Mouse (Mus musculus) embryonic facial prominence, embryonic 14.5 days (tissue): ENCODE results near the gene Tph1. TPM values are rescaled to one million over a fixed set of nuclear protein-coding genes. Genes with fewer than 3 reads are reported as not detected.

Source experiments
- ATAC-seq: fragments of 200-750 bp; cut with Nextera tagmentation; 2 replicates; pipeline ENCODE4 v1.8.0; 2017; ENCODE audit warnings: low read depth, moderate number of reproducible peaks, moderate TSS enrichment
- DNase-seq: peaks from one replicate; pipeline ENCODE4 v3.0.0-alpha.2; 2015; ENCODE audit warnings: low spot score
- H3K27ac ChIP-seq: fragments of 300-500 bp; sonication (generic); replicated peaks from 2 replicates; pipeline ENCODE4 v1.5.1; 2014; ENCODE audit warnings: low read depth, mild to moderate bottlenecking, low read length, moderate library complexity
- H3K27me3 ChIP-seq: fragments of 300-500 bp; sonication (generic); replicated peaks from 2 replicates; pipeline ENCODE4 v1.6.1; 2014; ENCODE audit warnings: low read length; ENCODE audit not compliant: control insufficient read depth, insufficient read depth
- H3K36me3 ChIP-seq: fragments of 300-500 bp; sonication (generic); 2 replicates; pipeline ENCODE4 v1.6.1; 2014; ENCODE audit warnings: low read length, mixed read lengths; ENCODE audit not compliant: control insufficient read depth, insufficient read depth
- H3K4me1 ChIP-seq: fragments of 300-500 bp; sonication (generic); 2 replicates; pipeline ENCODE4 v1.6.1; 2014; ENCODE audit warnings: antibody characterized with exemption, low read length; ENCODE audit not compliant: control insufficient read depth, insufficient read depth
- H3K4me2 ChIP-seq: fragments of 300-500 bp; sonication (generic); 2 replicates; pipeline ENCODE4 v1.6.1; 2014; ENCODE audit warnings: low read depth, mild to moderate bottlenecking, low read length, moderate library complexity, mixed read lengths
- H3K4me3 ChIP-seq: fragments of 300-500 bp; sonication (generic); 2 replicates; pipeline ENCODE4 v1.5.1; 2014; ENCODE audit warnings: low read depth, mild to moderate bottlenecking, low read length
- H3K9ac ChIP-seq: fragments of 300-500 bp; sonication (generic); 2 replicates; pipeline ENCODE4 v1.6.1; 2014; ENCODE audit warnings: low read depth, mild to moderate bottlenecking, low read length, moderate library complexity, mixed read lengths
- H3K9me3 ChIP-seq: fragments of 300-500 bp; sonication (generic); 2 replicates; pipeline ENCODE4 v1.6.1; 2016; ENCODE audit warnings: low read length; ENCODE audit not compliant: control insufficient read depth
- WGBS: fragments of 180-500 bp; shearing (Covaris S2); extraction: QIAGEN DNeasy Blood & Tissue Kit; methylation state at CpG from one replicate; pipeline ENCODE4 v1.1.7; 2014; 5-methylcytosine and 5-hydroxymethylcytosine counted together
- polyA plus RNA-seq: library from polyadenylated mRNA; unstranded; fragments of >200 nt; fragmentation: Nextera tagmentation; extraction: Ambion mirVana; gene quantifications from 2 replicates; pipeline ENCODE4 v1.2.1, GENCODE M21; 2014

The Tph1 gene
- polyA plus RNA-seq, 1 experiment from 2014 or later, result 1.9 TPM

- Histone ChIP-seq H3K36me3 (no peaks in the 10 kb centered on the region), H3K27me3 (no peaks in the 10 kb centered on the region), H3K9ac (no peak overlapping the region), H3K9me3 (no peaks in the 10 kb centered on the region), H3K27ac (no peak overlapping the region), H3K4me1 (no peaks in the 10 kb centered on the region), H3K4me2 (no peak overlapping the region), H3K4me3 (no peak overlapping the region)
- ATAC-seq (no peak), DNase-seq (no peak)
- 53% methylated on average over 5 of the region's 5 CpGs for WGBS
Observed at GRCm38 (mm10) chr7:46601097-46601496, 71.2 kb downstream of the Tph1 start.

DNA sequence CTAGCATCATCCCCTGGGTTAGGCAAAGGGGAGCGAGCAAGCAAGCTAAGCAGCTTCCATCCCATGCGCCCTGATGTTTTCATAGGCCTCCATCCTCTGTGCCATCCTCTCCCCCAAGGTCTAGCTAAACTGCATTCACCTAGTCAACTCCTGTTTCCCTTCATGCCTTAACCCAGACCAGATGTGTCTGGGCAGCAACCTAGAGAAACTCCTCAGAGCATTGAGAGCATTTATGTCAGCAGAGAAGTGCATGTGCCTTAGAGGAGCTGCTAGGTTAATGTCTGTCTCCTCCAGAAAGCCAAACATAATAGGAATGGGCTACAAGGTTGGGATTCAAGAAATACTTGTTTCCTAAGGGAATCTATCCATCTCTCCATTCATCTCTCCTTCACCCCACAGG is 75.3 kb downstream of the Tph1 start:
- Histone ChIP-seq H3K36me3 (no peaks in the 10 kb centered on the region), H3K4me2 (no peak overlapping the region), H3K4me3 (no peak overlapping the region), H3K27me3 (no peaks in the 10 kb centered on the region), H3K27ac (no peak overlapping the region), H3K4me1 (no peaks in the 10 kb centered on the region), H3K9me3 (no peaks in the 10 kb centered on the region), H3K9ac (no peak overlapping the region)
- no peak for DNase-seq
- ATAC-seq, result no peak
- 88% methylated on average over 2 of the region's 2 CpGs for WGBS

Other genes starting within 250 kb of the Tph1 start
- gene Sergef, start 32.7 kb downstream of the Tph1 start, polyA plus RNA-seq, result 12.3 and 14.3 TPM in 2 replicates
- gene Saal1, start 38.1 kb upstream of the Tph1 start, polyA plus RNA-seq, result 26.8 and 31.5 TPM in 2 replicates
- 0.61 TPM in 1 of 2 replicates, not detected in the other for gene Saa3, start 43.2 kb upstream of the Tph1 start, polyA plus RNA-seq
- gene Saa4, start 60.1 kb upstream of the Tph1 start, polyA plus RNA-seq, result not detected in 2 replicates
- 0.51 TPM in 1 of 2 replicates, not detected in the other for gene Saa1, start 70.4 kb upstream of the Tph1 start, polyA plus RNA-seq
- gene Saa2, start 79.3 kb upstream of the Tph1 start, polyA plus RNA-seq, result not detected in 2 replicates
- gene Hps5, start 123.5 kb upstream of the Tph1 start, polyA plus RNA-seq, result 16.2 and 17.3 TPM in 2 replicates
- 51.2 and 56.7 TPM in 2 replicates for gene Gtf2h1, start 123.6 kb upstream of the Tph1 start, polyA plus RNA-seq
- 1,559 and 1,681 TPM in 2 replicates for gene Ldha, start 168.9 kb upstream of the Tph1 start, polyA plus RNA-seq
- gene Ldhc, start 188.7 kb upstream of the Tph1 start, polyA plus RNA-seq, result 0.26 TPM in 1 of 2 replicates, not detected in the other
- gene Tsg101, start 247.4 kb upstream of the Tph1 start, polyA plus RNA-seq, result 174 and 178 TPM in 2 replicates